1 mouse cellular context compared by ENCODE assay signal in genomic region chr3:88512896-88513545, GRCm38 (mm10).
TF ChIP-seq lines count a peak whose summit lies in the region.

No protein-coding gene starts in this region.

TF ChIP-seq in CH12.LX, 34 proteins besides CTCF, POLR2A, EP300 and RAD21:
- TF ChIP-seq E2F4 (IDR thresholded peaks at IDR 0.05; ENCODE audit: insufficient replicate concordance, low read depth, low read length): no peak
- TF ChIP-seq TCF12 (IDR thresholded peaks at IDR 0.05; ENCODE audit: low read depth, low read length): no peak
- no peak for TF ChIP-seq POLR2AphosphoS2 (IDR thresholded peaks at IDR 0.05; ENCODE audit: low read depth, low read length)
